Mouse (Mus musculus): ENCODE data around the gene March9.
"Not testable (repeated sequence)": the region's sequence is repeated elsewhere in the genome, so short reads cannot be mapped to it uniquely, and the experiment has no call there.

March9 gene

GRCm38 (mm10) chr10:127062503-127062902 is 2.5 kb upstream of the March9 start:
- no peak for DNase-seq (ENCODE audit: low spot score)

- not testable (repeated sequence) for DNase-seq (ENCODE audit: low spot score)
Measured at GRCm38 (mm10) chr10:127062101-127062500, 2.1 kb upstream of the March9 start.

- DNase-seq (ENCODE audit: low spot score) = no peak
Measured at GRCm38 (mm10) chr10:127061513-127061912, 1.5 kb upstream of the March9 start.

GRCm38 (mm10) chr10:127061085-127061484 is 1.1 kb upstream of the March9 start:
- no peak for DNase-seq (ENCODE audit: low spot score)

- DNase-seq (ENCODE audit: low spot score) = no peak
Measured at GRCm38 (mm10) chr10:127059174-127059967, 613 bp downstream of the March9 start.

GRCm38 (mm10) chr10:127058708-127059107 is 1.3 kb downstream of the March9 start:
- DNase-seq (ENCODE audit: low spot score) = no peak

GRCm38 (mm10) chr10:127058161-127058560 is 1.8 kb downstream of the March9 start:
- no peak for DNase-seq (ENCODE audit: low spot score)

- no peak for DNase-seq (ENCODE audit: low spot score)
Measured at GRCm38 (mm10) chr10:127056490-127056889, 3.5 kb downstream of the March9 start.

GRCm38 (mm10) chr10:127055406-127055805 is 4.6 kb downstream of the March9 start:
- no peak for DNase-seq (ENCODE audit: low spot score)

- DNase-seq (ENCODE audit: low spot score) = no peak
Measured at GRCm38 (mm10) chr10:127054646-127055045, 5.3 kb downstream of the March9 start.

- no peak for DNase-seq (ENCODE audit: low spot score)
Measured at GRCm38 (mm10) chr10:127050119-127050474, 9.9 kb downstream of the March9 start.

- DNase-seq (ENCODE audit: low spot score) = no peak
Measured at GRCm38 (mm10) chr10:127049395-127050118, 10.4 kb downstream of the March9 start.

- DNase-seq (ENCODE audit: low spot score) = no peak
Measured at GRCm38 (mm10) chr10:127048608-127049394, 11.2 kb downstream of the March9 start.

GRCm38 (mm10) chr10:127047954-127048353 is 12.0 kb downstream of the March9 start, which contains the start of gene Cyp27b1:
Gene Cyp27b1, plus strand, starts transcription at chr10:127048250.
- DNase-seq (ENCODE audit: low spot score) = no peak

GRCm38 (mm10) chr10:127043187-127043586 is 16.8 kb downstream of the March9 start:
- no peak for DNase-seq (ENCODE audit: low spot score)

- no peak for DNase-seq (ENCODE audit: low spot score)
Measured at GRCm38 (mm10) chr10:127042468-127043115, 17.4 kb downstream of the March9 start.

- peak; percentile 84 for DNase-seq (ENCODE audit: low spot score)
Measured at GRCm38 (mm10) chr10:127041774-127042338, 18.1 kb downstream of the March9 start.

- no peak for DNase-seq (ENCODE audit: low spot score)
Measured at GRCm38 (mm10) chr10:127041274-127041766, 18.7 kb downstream of the March9 start, which contains the start of the genes Mettl1 and Eef1akmt3. Gene Mettl1, plus strand, starts transcription at chr10:127041414. Gene Eef1akmt3, minus strand, starts transcription at chr10:127041513.

GRCm38 (mm10) chr10:127040569-127041214 is 19.3 kb downstream of the March9 start:
- no peak for DNase-seq (ENCODE audit: low spot score)

GRCm38 (mm10) chr10:127037641-127038040 is 22.3 kb downstream of the March9 start:
- DNase-seq (ENCODE audit: low spot score) = no peak

- DNase-seq (ENCODE audit: low spot score) = no peak
Measured at GRCm38 (mm10) chr10:127036273-127036672, 23.7 kb downstream of the March9 start.

Measured in left cerebral cortex, adult 11 months (tissue).